Mouse (Mus musculus): ENCODE results near the gene Zcwpw1.

The Zcwpw1 gene

GRCm38 (mm10) chr5:137784546-137784945 lies 3.1 kb upstream of the Zcwpw1 start:
- no peak for DNase-seq (ENCODE audit: low spot score in 2 of 2)

GRCm38 (mm10) chr5:137785164-137786031 lies 2.2 kb upstream of the Zcwpw1 start:
- peak; percentile 63 to 77 for DNase-seq (ENCODE audit: low spot score in 2 of 2)

GRCm38 (mm10) chr5:137786109-137786942 lies 1.3 kb upstream of the Zcwpw1 start:
- DNase-seq (ENCODE audit: low spot score in 2 of 2) = peak; percentile 99 to 100

GRCm38 (mm10) chr5:137788171-137788570 lies 573 bp downstream of the Zcwpw1 start:
- peak; percentile 35 to 77 for DNase-seq (ENCODE audit: low spot score in 2 of 2)

GRCm38 (mm10) chr5:137788946-137789531 lies 1.4 kb downstream of the Zcwpw1 start:
- DNase-seq (ENCODE audit: low spot score in 2 of 2) = no peak

- DNase-seq (ENCODE audit: low spot score in 2 of 2) = no peak
Measured at GRCm38 (mm10) chr5:137791553-137791952, 4.0 kb downstream of the Zcwpw1 start.

GRCm38 (mm10) chr5:137796606-137797005 lies 9.0 kb downstream of the Zcwpw1 start:
- no peak for DNase-seq (ENCODE audit: low spot score in 2 of 2)

GRCm38 (mm10) chr5:137800917-137801316 lies 13.3 kb downstream of the Zcwpw1 start:
- DNase-seq (ENCODE audit: low spot score in 2 of 2) = no peak

GRCm38 (mm10) chr5:137806158-137806557 lies 18.6 kb downstream of the Zcwpw1 start:
- no peak for DNase-seq (ENCODE audit: low spot score in 2 of 2)

- no peak for DNase-seq (ENCODE audit: low spot score in 2 of 2)
Measured at GRCm38 (mm10) chr5:137808316-137808715, 20.7 kb downstream of the Zcwpw1 start.

- no peak for DNase-seq (ENCODE audit: low spot score in 2 of 2)
Measured at GRCm38 (mm10) chr5:137817466-137818222, 30.0 kb downstream of the Zcwpw1 start.

- DNase-seq (ENCODE audit: low spot score in 2 of 2) = peak in 1 of 2 experiments; percentile 52
Measured at GRCm38 (mm10) chr5:137822126-137822525, 34.5 kb downstream of the Zcwpw1 start.

- no peak for DNase-seq (ENCODE audit: low spot score in 2 of 2)
Measured at GRCm38 (mm10) chr5:137822602-137823001, 35.0 kb downstream of the Zcwpw1 start.

- DNase-seq (ENCODE audit: low spot score in 2 of 2) = no peak
Measured at GRCm38 (mm10) chr5:137823455-137824045, 36.0 kb downstream of the Zcwpw1 start.

GRCm38 (mm10) chr5:137825030-137825429 lies 37.4 kb downstream of the Zcwpw1 start:
- peak; percentile 13 to 57 for DNase-seq (ENCODE audit: low spot score in 2 of 2)

GRCm38 (mm10) chr5:137825971-137826370 lies 38.4 kb downstream of the Zcwpw1 start:
- DNase-seq (ENCODE audit: low spot score in 2 of 2) = peak; percentile 7 to 52

- DNase-seq (ENCODE audit: low spot score in 2 of 2) = peak in 1 of 2 experiments; percentile 51
Measured at GRCm38 (mm10) chr5:137826421-137826820, 38.8 kb downstream of the Zcwpw1 start.

GRCm38 (mm10) chr5:137828694-137829093 lies 41.1 kb downstream of the Zcwpw1 start:
- DNase-seq (ENCODE audit: low spot score in 2 of 2) = peak in 1 of 2 experiments; percentile 56

- peak; percentile 11 to 53 for DNase-seq (ENCODE audit: low spot score in 2 of 2)
Measured at GRCm38 (mm10) chr5:137830238-137830637, 42.6 kb downstream of the Zcwpw1 start.

- peak in 1 of 2 experiments; percentile 15 for DNase-seq (ENCODE audit: low spot score in 2 of 2)
Measured at GRCm38 (mm10) chr5:137831106-137831505, 43.5 kb downstream of the Zcwpw1 start.

- peak; percentile 9 to 53 for DNase-seq (ENCODE audit: low spot score in 2 of 2)
Measured at GRCm38 (mm10) chr5:137831506-137831905, 43.9 kb downstream of the Zcwpw1 start.

Data from spleen, postnatal 4 days (tissue).